Mouse (Mus musculus): ENCODE measurements at regions not wholly inside any gene's neighbourhood (a gene's known extent, or its start where the extent isn't known, plus 50 kb on each side); places are given as distances from the start of the nearest gene placed in this dataset.

DNA sequence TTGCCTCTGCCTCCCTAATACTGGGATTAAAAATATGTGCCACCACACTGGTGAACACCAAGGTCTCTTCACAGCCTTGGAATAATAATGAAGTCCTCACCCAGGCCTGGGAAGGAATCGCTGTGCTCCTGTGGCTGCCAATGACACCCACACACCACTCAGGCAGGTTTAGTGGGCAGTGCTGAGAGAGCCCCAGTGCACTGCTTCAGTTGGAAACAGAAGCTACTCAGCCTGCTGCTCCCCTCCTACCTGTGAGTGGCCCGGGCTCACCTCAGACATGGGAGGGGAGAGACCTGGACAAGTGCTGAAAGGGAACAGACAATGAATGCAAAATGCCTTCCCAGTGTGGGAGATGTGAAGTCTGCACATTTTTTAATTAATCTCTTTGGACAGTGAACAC lies 188.8 kb upstream of the Ppp2r2d start:
- H3K27ac ChIP-seq (ENCODE audit: low read length), result no peak overlapping the region
- peaks cover 3% of the 10 kb centered on the region for H3K9me3 ChIP-seq (replicated peaks; ENCODE audit: control insufficient read depth, low read length, poor library complexity, severe bottlenecking)
- 93% methylated on average over 2 of the region's 2 CpGs for WGBS
- ATAC-seq, result no peak
- H3K36me3 ChIP-seq (ENCODE audit: control insufficient read depth, insufficient read depth, low read length), result no peaks in the 10 kb centered on the region
- no peaks in the 10 kb centered on the region for H3K4me1 ChIP-seq (ENCODE audit: control insufficient read depth, insufficient read depth, low read length)
- H3K4me2 ChIP-seq (ENCODE audit: low read length), result no peak overlapping the region
- no peak overlapping the region for H3K9ac ChIP-seq (ENCODE audit: low read depth, low read length)
- H3K4me3 ChIP-seq (ENCODE audit: low read depth, low read length), result no peak overlapping the region
- no peaks in the 10 kb centered on the region for H3K27me3 ChIP-seq (ENCODE audit: control insufficient read depth, insufficient read depth, low read depth, low read length)

DNA sequence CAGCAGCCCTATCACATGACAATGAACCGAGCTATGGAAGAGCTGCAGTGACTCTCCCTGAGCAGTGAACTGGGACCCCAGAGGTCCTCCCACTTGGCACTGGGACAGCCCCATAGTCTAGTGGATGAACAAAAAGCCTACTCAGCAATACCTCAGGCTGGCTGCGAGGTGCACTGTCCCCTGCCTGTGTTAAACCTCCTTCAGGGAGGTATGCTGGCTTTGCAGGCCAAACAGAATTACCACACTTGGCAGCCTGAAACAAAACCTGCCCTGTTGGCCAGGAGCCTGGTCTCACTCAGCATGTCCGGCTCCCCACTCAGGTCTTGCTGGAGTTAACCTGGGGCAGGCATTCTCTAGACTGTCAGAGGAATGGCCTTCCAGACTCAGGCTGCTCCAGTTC lies 189.9 kb upstream of the Ppp2r2d start:
- H3K9ac ChIP-seq (ENCODE audit: low read depth, low read length), result no peak overlapping the region
- H3K4me1 ChIP-seq (ENCODE audit: control insufficient read depth, insufficient read depth, low read length), result no peaks in the 10 kb centered on the region
- no peaks in the 10 kb centered on the region for H3K27me3 ChIP-seq (ENCODE audit: control insufficient read depth, insufficient read depth, low read depth, low read length)
- H3K4me2 ChIP-seq (ENCODE audit: low read length), result no peak overlapping the region
- 79% methylated on average over 3 of the region's 3 CpGs for WGBS
- H3K4me3 ChIP-seq (ENCODE audit: low read depth, low read length), result no peak overlapping the region
- H3K9me3 ChIP-seq (replicated peaks; ENCODE audit: control insufficient read depth, low read length, poor library complexity, severe bottlenecking), result peaks cover 3% of the 10 kb centered on the region
- H3K27ac ChIP-seq (ENCODE audit: low read length), result no peak overlapping the region
- ATAC-seq, result no peak
- no peaks in the 10 kb centered on the region for H3K36me3 ChIP-seq (ENCODE audit: control insufficient read depth, insufficient read depth, low read length)

DNA sequence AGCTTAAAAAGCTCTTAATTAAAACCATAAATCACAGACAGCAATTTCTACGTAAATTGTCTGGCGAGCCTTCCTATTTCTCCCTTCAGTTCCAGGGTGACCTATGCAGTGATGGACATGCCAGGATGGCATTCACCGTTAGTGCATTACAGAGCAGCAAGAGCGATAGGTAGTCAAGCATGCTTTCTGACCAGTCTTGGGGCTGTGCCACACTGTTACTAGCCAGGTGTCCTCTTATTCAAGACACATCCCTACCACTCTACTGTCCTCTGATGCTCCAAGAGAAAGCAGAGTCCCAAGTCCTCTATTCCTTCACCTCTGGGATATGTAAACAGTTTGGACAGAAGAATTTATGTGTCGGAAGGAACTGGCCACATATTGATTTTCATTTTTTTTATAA lies 194.9 kb upstream of the Ppp2r2d start:
- Histone ChIP-seq H3K9ac (ENCODE audit: low read depth, low read length) (no peak overlapping the region), H3K4me3 (ENCODE audit: low read depth, low read length) (no peak overlapping the region), H3K9me3 (replicated peaks; ENCODE audit: control insufficient read depth, low read length, poor library complexity, severe bottlenecking) (peaks cover 3% of the 10 kb centered on the region), H3K27me3 (ENCODE audit: control insufficient read depth, insufficient read depth, low read depth, low read length) (no peaks in the 10 kb centered on the region), H3K4me1 (ENCODE audit: control insufficient read depth, insufficient read depth, low read length) (no peaks in the 10 kb centered on the region), H3K27ac (ENCODE audit: low read length) (no peak overlapping the region), H3K4me2 (ENCODE audit: low read length) (no peak overlapping the region), H3K36me3 (ENCODE audit: control insufficient read depth, insufficient read depth, low read length) (no peaks in the 10 kb centered on the region)
- 86% methylated on average over 5 of the region's 5 CpGs for WGBS
- no peak for ATAC-seq

DNA sequence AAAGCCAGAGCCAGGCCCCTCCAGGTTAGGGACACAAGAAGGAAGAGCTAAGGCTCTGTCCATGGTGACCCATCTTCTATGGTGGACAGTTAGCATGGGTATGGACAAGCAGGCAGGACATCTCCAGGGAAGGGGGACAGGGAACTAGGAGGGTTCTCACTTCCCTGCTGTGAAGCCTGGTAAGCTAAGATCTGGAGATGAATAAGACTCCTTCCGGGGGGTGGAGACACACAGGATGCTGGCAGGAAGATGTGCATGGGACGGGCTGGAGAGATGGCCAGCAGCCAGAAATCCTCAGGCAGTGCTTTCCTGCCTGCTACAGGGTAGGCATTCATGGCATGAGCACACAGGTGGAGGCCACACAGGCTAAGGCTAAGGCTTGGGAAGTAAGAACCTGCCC lies 198.2 kb upstream of the Ppp2r2d start:
- Histone ChIP-seq H3K27ac (ENCODE audit: low read length) (no peak overlapping the region), H3K4me3 (ENCODE audit: low read depth, low read length) (no peak overlapping the region), H3K27me3 (ENCODE audit: control insufficient read depth, insufficient read depth, low read depth, low read length) (no peaks in the 10 kb centered on the region), H3K36me3 (ENCODE audit: control insufficient read depth, insufficient read depth, low read length) (no peaks in the 10 kb centered on the region), H3K4me2 (ENCODE audit: low read length) (no peak overlapping the region), H3K9ac (ENCODE audit: low read depth, low read length) (no peak overlapping the region), H3K4me1 (ENCODE audit: control insufficient read depth, insufficient read depth, low read length) (no peaks in the 10 kb centered on the region), H3K9me3 (replicated peaks; ENCODE audit: control insufficient read depth, low read length, poor library complexity, severe bottlenecking) (peaks cover 3% of the 10 kb centered on the region)
- no peak for ATAC-seq
- 77% methylated on average over 2 of the region's 2 CpGs for WGBS

DNA sequence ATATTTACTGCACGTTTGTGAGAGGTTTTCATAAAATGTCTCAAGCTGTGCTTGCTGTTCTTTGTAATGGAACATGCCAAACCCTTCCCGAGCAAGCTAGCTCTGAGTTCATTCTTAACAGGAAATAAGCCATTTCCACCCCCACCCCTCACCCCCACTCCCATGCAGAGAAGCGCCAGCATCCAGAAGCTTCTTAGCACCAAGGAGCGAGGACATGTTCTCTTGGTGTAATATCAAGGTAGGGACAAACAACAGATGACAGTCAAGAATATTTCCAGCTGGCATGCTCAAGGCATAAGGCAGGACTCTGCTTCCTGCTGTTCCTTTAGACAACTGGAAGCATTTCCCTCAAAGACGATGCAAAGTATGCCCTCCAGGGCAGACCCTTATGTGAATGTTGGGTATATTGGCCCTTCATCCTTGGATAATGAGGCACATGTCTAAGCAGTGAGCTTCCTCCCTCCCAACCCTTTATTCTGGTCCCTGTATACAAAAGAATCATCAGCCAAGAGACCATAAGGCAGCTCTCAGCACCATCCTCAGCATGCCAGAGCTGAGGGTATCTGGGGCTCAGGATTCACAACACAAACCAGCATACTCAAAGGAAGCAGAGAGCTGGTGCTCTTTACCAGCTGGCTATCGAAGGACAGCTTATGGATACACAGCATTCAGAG lies 205.2 kb upstream of the Ppp2r2d start:
- ATAC-seq, result no peak
- no peaks in the 10 kb centered on the region for H3K4me1 ChIP-seq (ENCODE audit: control insufficient read depth, insufficient read depth, low read length)
- no peaks in the 10 kb centered on the region for H3K27me3 ChIP-seq (ENCODE audit: control insufficient read depth, insufficient read depth, low read depth, low read length)
- no peak overlapping the region for H3K9ac ChIP-seq (ENCODE audit: low read depth, low read length)
- 75% methylated on average over 6 of the region's 6 CpGs for WGBS
- no peaks in the 10 kb centered on the region for H3K9me3 ChIP-seq (replicated peaks; ENCODE audit: control insufficient read depth, low read length, poor library complexity, severe bottlenecking)
- no peak overlapping the region for H3K27ac ChIP-seq (ENCODE audit: low read length)
- H3K4me3 ChIP-seq (ENCODE audit: low read depth, low read length), result no peak overlapping the region
- H3K36me3 ChIP-seq (ENCODE audit: control insufficient read depth, insufficient read depth, low read length), result no peaks in the 10 kb centered on the region
- no peak overlapping the region for H3K4me2 ChIP-seq (ENCODE audit: low read length)

DNA sequence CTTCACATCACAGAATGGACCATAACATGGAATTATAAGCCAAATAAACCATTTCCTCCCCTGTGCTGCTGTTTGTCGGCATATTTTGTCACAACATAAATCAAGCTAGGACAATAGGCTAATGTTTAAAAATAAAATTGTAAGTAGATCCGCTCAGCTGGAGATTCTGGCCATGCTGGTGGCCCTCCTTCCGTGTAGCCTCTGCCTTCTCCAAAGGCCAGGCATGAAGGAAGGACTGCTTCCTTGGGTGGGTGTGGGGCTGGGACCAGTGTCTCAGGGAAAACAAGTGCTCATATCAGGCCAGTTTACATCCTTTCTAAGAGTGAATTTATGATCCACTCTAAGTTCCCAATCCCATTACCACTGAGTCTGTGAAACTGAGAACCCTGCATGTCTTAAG lies 206.3 kb upstream of the Ppp2r2d start:
- no peak overlapping the region for H3K27ac ChIP-seq (ENCODE audit: low read length)
- whole genome bisulfite sequencing, result 90% methylated on average over 3 of the region's 3 CpGs
- H3K4me2 ChIP-seq (ENCODE audit: low read length), result no peak overlapping the region
- no peaks in the 10 kb centered on the region for H3K9me3 ChIP-seq (replicated peaks; ENCODE audit: control insufficient read depth, low read length, poor library complexity, severe bottlenecking)
- no peak overlapping the region for H3K4me3 ChIP-seq (ENCODE audit: low read depth, low read length)
- no peak overlapping the region for H3K9ac ChIP-seq (ENCODE audit: low read depth, low read length)
- no peaks in the 10 kb centered on the region for H3K27me3 ChIP-seq (ENCODE audit: control insufficient read depth, insufficient read depth, low read depth, low read length)
- no peaks in the 10 kb centered on the region for H3K4me1 ChIP-seq (ENCODE audit: control insufficient read depth, insufficient read depth, low read length)
- no peak for ATAC-seq
- no peaks in the 10 kb centered on the region for H3K36me3 ChIP-seq (ENCODE audit: control insufficient read depth, insufficient read depth, low read length)

DNA sequence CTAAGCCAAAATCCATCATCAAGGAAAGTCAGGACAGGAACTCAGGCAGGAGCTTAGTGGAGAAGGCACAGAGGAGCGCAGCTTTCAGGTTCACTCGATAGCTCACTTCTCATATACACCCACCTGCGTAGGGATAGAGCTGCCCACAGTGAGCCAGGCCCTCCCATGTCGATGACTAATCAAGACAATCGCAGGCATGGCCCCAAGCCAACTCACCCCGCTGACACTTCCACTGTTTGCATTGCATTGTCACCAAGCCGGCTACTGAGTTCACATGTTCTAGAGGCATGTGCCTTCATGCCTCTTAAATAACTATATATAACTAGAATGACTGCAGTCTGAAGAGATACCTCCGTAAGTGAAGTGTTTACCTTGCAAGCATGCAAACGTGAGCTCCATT lies 219.8 kb upstream of the Ppp2r2d start:
- 87% methylated on average over 9 of the region's 9 CpGs for WGBS
- ATAC-seq, result no peak
- no peak overlapping the region for H3K27ac ChIP-seq (ENCODE audit: low read length)
- no peak overlapping the region for H3K4me2 ChIP-seq (ENCODE audit: low read length)
- H3K27me3 ChIP-seq (ENCODE audit: control insufficient read depth, insufficient read depth, low read depth, low read length), result no peaks in the 10 kb centered on the region
- H3K9ac ChIP-seq (ENCODE audit: low read depth, low read length), result no peak overlapping the region
- no peaks in the 10 kb centered on the region for H3K4me1 ChIP-seq (ENCODE audit: control insufficient read depth, insufficient read depth, low read length)
- H3K9me3 ChIP-seq (replicated peaks; ENCODE audit: control insufficient read depth, low read length, poor library complexity, severe bottlenecking), result no peaks in the 10 kb centered on the region
- no peak overlapping the region for H3K4me3 ChIP-seq (ENCODE audit: low read depth, low read length)
- no peaks in the 10 kb centered on the region for H3K36me3 ChIP-seq (ENCODE audit: control insufficient read depth, insufficient read depth, low read length)

DNA sequence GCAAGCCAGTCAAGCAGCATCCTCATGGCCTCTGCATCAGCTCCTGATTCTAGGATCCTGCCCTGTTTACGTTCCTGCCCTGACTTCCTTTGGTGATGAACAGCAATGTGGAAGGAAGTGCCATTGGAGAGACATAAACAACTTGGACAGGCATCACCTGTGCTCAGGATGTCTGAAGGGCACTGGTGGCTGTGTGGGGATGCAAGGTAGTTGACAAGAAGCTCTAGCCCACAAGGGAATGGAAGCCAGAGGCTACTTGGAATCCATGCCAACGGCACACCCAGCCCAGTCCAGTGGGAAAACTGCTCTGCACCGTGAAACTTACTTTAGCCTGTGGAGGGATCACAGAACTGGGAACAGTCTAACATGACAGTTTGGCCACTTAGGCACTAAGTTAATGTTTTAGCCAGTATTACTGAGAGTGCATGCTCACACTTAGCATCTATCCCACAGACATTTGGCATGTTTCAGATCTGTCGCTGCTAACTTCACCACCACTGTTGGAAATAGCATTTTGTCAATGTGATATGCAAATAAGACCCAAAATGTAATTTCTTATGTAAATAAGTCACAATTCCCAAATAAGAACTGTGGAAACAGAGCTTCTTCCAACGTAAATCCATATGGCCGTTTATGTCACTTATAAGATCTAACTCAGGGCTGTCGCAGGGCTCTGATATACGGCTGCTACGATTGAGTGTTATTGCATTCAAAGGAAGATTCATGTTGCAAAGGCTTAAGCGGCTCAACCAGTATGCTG lies 223.5 kb upstream of the Tcerg1l start:
- H3K27me3 ChIP-seq (ENCODE audit: control insufficient read depth, insufficient read depth, low read depth, low read length), result no peaks in the 10 kb centered on the region
- H3K27ac ChIP-seq (ENCODE audit: low read length), result no peak overlapping the region
- H3K9ac ChIP-seq (ENCODE audit: low read depth, low read length), result no peak overlapping the region
- no peaks in the 10 kb centered on the region for H3K4me1 ChIP-seq (ENCODE audit: control insufficient read depth, insufficient read depth, low read length)
- WGBS, result 83% methylated on average over 10 of the region's 10 CpGs
- H3K4me3 ChIP-seq (ENCODE audit: low read depth, low read length), result no peak overlapping the region
- ATAC-seq, result no peak
- H3K9me3 ChIP-seq (replicated peaks; ENCODE audit: control insufficient read depth, low read length, poor library complexity, severe bottlenecking), result no peaks in the 10 kb centered on the region
- H3K4me2 ChIP-seq (ENCODE audit: low read length), result no peak overlapping the region
- no peaks in the 10 kb centered on the region for H3K36me3 ChIP-seq (ENCODE audit: control insufficient read depth, insufficient read depth, low read length)

DNA sequence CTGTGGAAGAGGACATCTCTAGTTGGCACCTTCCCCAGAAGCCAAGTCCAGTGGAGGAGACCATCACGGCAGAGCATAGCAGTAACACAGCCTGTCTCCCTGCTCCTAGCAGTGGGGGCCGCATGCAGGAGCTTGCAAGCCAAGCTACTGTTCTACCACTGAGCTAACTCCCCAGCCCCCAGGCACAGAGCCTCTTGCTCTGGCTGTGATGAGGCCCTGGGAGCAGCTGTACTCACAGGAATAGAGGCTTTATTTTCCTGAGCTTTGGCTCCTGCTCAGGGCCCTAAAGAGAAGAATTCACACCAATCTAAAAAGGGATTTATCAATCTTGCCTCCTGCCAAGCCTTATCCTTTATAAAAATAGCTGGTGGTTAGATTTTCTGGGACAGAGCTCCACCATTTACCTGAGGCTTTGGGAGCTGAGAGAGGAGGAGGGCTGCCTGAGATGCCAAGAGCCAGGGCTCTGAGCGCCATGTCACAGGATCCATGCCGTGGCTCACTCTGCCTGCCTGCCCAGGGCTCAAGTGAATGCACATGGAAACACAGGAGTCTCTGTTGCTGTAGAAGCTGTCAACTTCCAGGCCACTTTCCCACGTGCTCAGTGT lies 222.7 kb upstream of the Tcerg1l start:
- Histone ChIP-seq H3K36me3 (ENCODE audit: control insufficient read depth, insufficient read depth, low read length) (no peaks in the 10 kb centered on the region), H3K27me3 (ENCODE audit: control insufficient read depth, insufficient read depth, low read depth, low read length) (no peaks in the 10 kb centered on the region), H3K4me2 (ENCODE audit: low read length) (no peak overlapping the region), H3K27ac (ENCODE audit: low read length) (no peak overlapping the region), H3K9ac (ENCODE audit: low read depth, low read length) (no peak overlapping the region), H3K9me3 (replicated peaks; ENCODE audit: control insufficient read depth, low read length, poor library complexity, severe bottlenecking) (no peaks in the 10 kb centered on the region), H3K4me3 (ENCODE audit: low read depth, low read length) (no peak overlapping the region), H3K4me1 (ENCODE audit: control insufficient read depth, insufficient read depth, low read length) (no peaks in the 10 kb centered on the region; the same call in 1 of the 2 replicates)
- WGBS, result 61% methylated on average over 5 of the region's 5 CpGs
- no peak for ATAC-seq

Data from midbrain, embryonic 16.5 days (tissue).